ENCODE assay signal across 21 mouse cellular contexts in genomic region chr7:101414209-101414608, GRCm38 (mm10). TPM values are rescaled to one million over a fixed set of nuclear protein-coding genes. Genes with fewer than 3 reads are reported as not detected.
DNase-seq lines count a peak whose midpoint lies in the region; ATAC-seq and TF ChIP-seq lines count a peak whose summit lies in the region.
"Had no signal": no experiment of that assay in that cellular context is flagged by ENCODE, and none has a peak within 500 bp of the region (broad histone marks: within the 10 kb centered on the region; RNA-seq: fewer than 3 reads in every experiment).

No protein-coding gene starts in this region.

- H3K4me2 ChIP-seq in forebrain, embryonic 12.5 days = no peak overlapping the region
- no peak overlapping the region for H3K4me2 ChIP-seq in forebrain, embryonic 14.5 days (ENCODE audit: low read length)
- H3K4me2 ChIP-seq in hindbrain, embryonic 12.5 days (replicated peaks) = no peak overlapping the region
- H3K4me2 ChIP-seq: liver, embryonic 11.5 days; midbrain, embryonic 12.5 days had no signal

- 0 out of 2 replicates have a peak overlapping the region, but pooled peaks have one; percentile 75 for H3K27ac ChIP-seq in forebrain, embryonic 12.5 days
- H3K27ac ChIP-seq in forebrain, embryonic 14.5 days (ENCODE audit: low read depth, low read length) = no peak overlapping the region; the same call in 1 of the 2 replicates
- peak overlapping the region; percentile 78; the same call in 1 of the 2 replicates for H3K27ac ChIP-seq in left cerebral cortex, adult 2 months
- no peak overlapping the region for H3K27ac ChIP-seq in hindbrain, embryonic 12.5 days

- no peaks in the 10 kb centered on the region for H3K9me3 ChIP-seq in forebrain, embryonic 12.5 days
- H3K9me3 ChIP-seq in forebrain, embryonic 14.5 days (replicated peaks; ENCODE audit: control insufficient read depth, low read length) = no peaks in the 10 kb centered on the region
- H3K9me3 ChIP-seq in hindbrain, embryonic 12.5 days (replicated peaks) = no peaks in the 10 kb centered on the region
- H3K9me3 ChIP-seq: embryonic facial prominence, embryonic 10.5 days; midbrain, embryonic 12.5 days had no signal

- WGBS in forebrain, embryonic 12.5 days = 62% methylated on average over 4 of the region's 4 CpGs
- WGBS in forebrain, embryonic 14.5 days = 51% methylated on average over 4 of the region's 4 CpGs
- WGBS in hindbrain, embryonic 12.5 days = 58% methylated on average over 4 of the region's 4 CpGs

- ATAC-seq in forebrain, embryonic 12.5 days (ENCODE audit: low FRiP score) = no peak
- ATAC-seq in forebrain, embryonic 14.5 days = no peak
- no peak for ATAC-seq in hindbrain, embryonic 12.5 days (ENCODE audit: low FRiP score)

- H3K4me1 ChIP-seq in forebrain, embryonic 12.5 days = peaks cover 25% of the 10 kb centered on the region
- peaks cover 18% of the 10 kb centered on the region for H3K4me1 ChIP-seq in forebrain, embryonic 14.5 days (ENCODE audit: control insufficient read depth, insufficient read depth, low read length)
- peaks cover 22% of the 10 kb centered on the region for H3K4me1 ChIP-seq in hindbrain, embryonic 12.5 days

- no peak for TF ChIP-seq CTCF in left cerebral cortex, adult 2 months (IDR thresholded peaks at IDR 0.05)

- H3K36me3 ChIP-seq in forebrain, embryonic 12.5 days (replicated peaks) = no peaks in the 10 kb centered on the region
- no peaks in the 10 kb centered on the region for H3K36me3 ChIP-seq in forebrain, embryonic 14.5 days (ENCODE audit: control insufficient read depth, insufficient read depth, low read length)
- H3K36me3 ChIP-seq in hindbrain, embryonic 12.5 days = no peaks in the 10 kb centered on the region
- H3K36me3 ChIP-seq: embryonic facial prominence, embryonic 10.5 days; midbrain, embryonic 12.5 days had no signal

- intact Hi-C loops in left cerebral cortex, adult 2 months (cut with DNase I) = loop anchor here (2.0 kb wide), 1 partner anchor 127 kb away; no protein-coding TSS in a partner anchor
- intact Hi-C loops in left cerebral cortex, postnatal 4 days (cut with DNase I) = loop anchor here (10.0 kb wide), 1 partner anchor 211 kb away; no protein-coding TSS in a partner anchor

- H3K9ac ChIP-seq in forebrain, embryonic 12.5 days = no peak overlapping the region
- H3K9ac ChIP-seq in forebrain, embryonic 14.5 days (ENCODE audit: low read length) = no peak overlapping the region
- H3K9ac ChIP-seq in hindbrain, embryonic 12.5 days = no peak overlapping the region
- H3K9ac ChIP-seq: midbrain, embryonic 12.5 days had no signal

- peaks cover 25% of the 10 kb centered on the region for H3K27me3 ChIP-seq in forebrain, embryonic 12.5 days
- no peaks in the 10 kb centered on the region for H3K27me3 ChIP-seq in forebrain, embryonic 14.5 days (replicated peaks; ENCODE audit: control insufficient read depth, insufficient read depth, low read length)
- H3K27me3 ChIP-seq in hindbrain, embryonic 12.5 days = peaks cover 23% of the 10 kb centered on the region

- no peak overlapping the region for H3K4me3 ChIP-seq in forebrain, embryonic 12.5 days (replicated peaks)
- no peak overlapping the region for H3K4me3 ChIP-seq in forebrain, embryonic 14.5 days (ENCODE audit: low read depth, low read length)
- no peak overlapping the region for H3K4me3 ChIP-seq in left cerebral cortex, adult 2 months
- no peak overlapping the region for H3K4me3 ChIP-seq in hindbrain, embryonic 12.5 days
- H3K4me3 ChIP-seq: embryonic facial prominence, embryonic 10.5 days; erythroblast, embryonic 14.5 days; midbrain, embryonic 12.5 days; myocyte had no signal

- DNase-seq in forebrain, embryonic 14.5 days (ENCODE audit: low spot score) = no peak
- no peak for DNase-seq in left cerebral cortex, adult 2 months (ENCODE audit: extremely low spot score in 1 of 2, low spot score in 2 of 2)
- no peak for DNase-seq in left cerebral cortex, postnatal 4 days
- DNase-seq in CD4-positive, CD25-positive, alpha-beta regulatory T cell, adult 2 months (ENCODE audit: low read depth, low spot score) = peak; percentile 49
- DNase-seq in induced T-regulatory cell, adult 2 months (ENCODE audit: low read depth) = peak; percentile 44
- no peak for DNase-seq in ovary, postnatal 36 days (ENCODE audit: low spot score)
- DNase-seq: cerebellum, postnatal 25 days; kidney, postnatal 14 days; lung, postnatal 10 days; right cerebral cortex, postnatal 14 days; thymus, adult 18-20 months had no signal

RNA-seq across cellular contexts. Expression of gene Gm45837, which starts 3.5 kb away (rescaled TPM):
- polyA plus RNA-seq in forebrain, embryonic 12.5 days (2016; fragmentation: Nextera tagmentation; extraction: Ambion mirVana) = not detected in 2 replicates
- polyA plus RNA-seq in forebrain, embryonic 14.5 days (2014; fragmentation: Nextera tagmentation; extraction: Ambion mirVana) = not detected in 2 replicates
- 1 to 10 TPM; 1.6 to 3.4 TPM for total RNA-seq in left cerebral cortex, adult 2 months (2021)
- 1 to 10 TPM in 1 of 2 experiments, not detected in 1; 6.6 TPM for total RNA-seq in left cerebral cortex, postnatal 4 days (2021)
- polyA plus RNA-seq in hindbrain, embryonic 12.5 days (2016; fragmentation: Nextera tagmentation; extraction: Ambion mirVana) = not detected in 2 replicates
- total RNA-seq: gastrocnemius, adult 18-20 months; left cerebral cortex, postnatal 14 days had no signal
- polyA plus RNA-seq: embryonic facial prominence, embryonic 10.5 days; erythroblast, embryonic 14.5 days; intestine, postnatal 0 days; liver, embryonic 11.5 days; midbrain, embryonic 12.5 days had no signal

RNA-seq across cellular contexts. Expression of gene Pde2a, which starts 7.3 kb away (rescaled TPM):
- polyA plus RNA-seq in forebrain, embryonic 12.5 days (2016; fragmentation: Nextera tagmentation; extraction: Ambion mirVana) = 23.1 and 25.7 TPM in 2 replicates
- polyA plus RNA-seq in forebrain, embryonic 14.5 days (2014; fragmentation: Nextera tagmentation; extraction: Ambion mirVana) = 27.0 and 34.7 TPM in 2 replicates
- total RNA-seq in left cerebral cortex, adult 2 months (2021) = 100 to 1,000 TPM; 372 to 375 TPM
- total RNA-seq in left cerebral cortex, postnatal 4 days (2021) = 100 to 1,000 TPM; 173 to 179 TPM
- polyA plus RNA-seq in hindbrain, embryonic 12.5 days (2016; fragmentation: Nextera tagmentation; extraction: Ambion mirVana) = 26.9 and 27.4 TPM in 2 replicates

Comparison
In these comparisons a context has a peak if more than half of its experiments do, and no peak if none do; other contexts are left out.
1. H3K27ac ChIP-seq: peak in forebrain, embryonic 12.5 days (single experiment) and left cerebral cortex, adult 2 months (single experiment); none in forebrain, embryonic 14.5 days (single experiment) and hindbrain, embryonic 12.5 days (single experiment).
2. DNase-seq: peak in CD4-positive, CD25-positive, alpha-beta regulatory T cell, adult 2 months (single experiment) and induced T-regulatory cell, adult 2 months (single experiment); none in forebrain, embryonic 14.5 days (single experiment), left cerebral cortex, adult 2 months (0 of 2), left cerebral cortex, postnatal 4 days (single experiment) and ovary, postnatal 36 days (single experiment).